Mouse (Mus musculus): ENCODE data around the gene Ptgis. TPM values are rescaled to one million over a fixed set of nuclear protein-coding genes. Genes with fewer than 3 reads are reported as not detected.

Ptgis gene
- polyA plus RNA-seq, 2 experiments = 31.2 to 37.7 TPM

GRCm38 (mm10) chr2:167156118-167156715, 84.2 kb downstream of the Ptgis start:
- DNase-seq (ENCODE audit: low spot score) (no peak), ATAC-seq (ENCODE audit: low FRiP score, low read depth) (no peak)
- Histone ChIP-seq H3K27me3 (ENCODE audit: control insufficient read depth, insufficient read depth, low read length) (no peaks in the 10 kb centered on the region), H3K4me2 (replicated peaks; ENCODE audit: low read depth, low read length, severe bottlenecking) (no peak overlapping the region), H3K9ac (ENCODE audit: low read depth, low read length, severe bottlenecking) (no peak overlapping the region), H3K4me1 (ENCODE audit: control insufficient read depth, insufficient read depth, low read length) (peaks cover 6% of the 10 kb centered on the region; the same call in 1 of the 2 replicates), H3K27ac (replicated peaks; ENCODE audit: low read depth, low read length) (no peak overlapping the region), H3K4me3 (replicated peaks; ENCODE audit: low read length) (no peak overlapping the region), H3K36me3 (ENCODE audit: control insufficient read depth, insufficient read depth, low read length) (no peaks in the 10 kb centered on the region), H3K9me3 (ENCODE audit: control insufficient read depth, low read length) (no peaks in the 10 kb centered on the region; the same call in 1 of the 2 replicates)
- 46% methylated on average over 9 of the region's 9 CpGs for WGBS
- no peak for TF ChIP-seq POLR2A (IDR thresholded peaks at IDR 0.05; ENCODE audit: borderline replicate concordance, extremely low read depth, insufficient read depth, insufficient read length)

GRCm38 (mm10) chr2:167155541-167155973, 84.8 kb downstream of the Ptgis start:
- Histone ChIP-seq H3K4me3 (replicated peaks; ENCODE audit: low read length) (no peak overlapping the region), H3K4me2 (replicated peaks; ENCODE audit: low read depth, low read length, severe bottlenecking) (no peak overlapping the region), H3K27me3 (ENCODE audit: control insufficient read depth, insufficient read depth, low read length) (no peaks in the 10 kb centered on the region), H3K4me1 (ENCODE audit: control insufficient read depth, insufficient read depth, low read length) (peaks cover 6% of the 10 kb centered on the region; the same call in 1 of the 2 replicates), H3K27ac (replicated peaks; ENCODE audit: low read depth, low read length) (no peak overlapping the region), H3K9me3 (ENCODE audit: control insufficient read depth, low read length) (no peaks in the 10 kb centered on the region), H3K36me3 (ENCODE audit: control insufficient read depth, insufficient read depth, low read length) (no peaks in the 10 kb centered on the region), H3K9ac (ENCODE audit: low read depth, low read length, severe bottlenecking) (no peak overlapping the region)
- ATAC-seq (ENCODE audit: low FRiP score, low read depth) = no peak
- WGBS = 56% methylated on average over 4 of the region's 4 CpGs
- no peak for DNase-seq (ENCODE audit: low spot score)
- no peak for TF ChIP-seq POLR2A (IDR thresholded peaks at IDR 0.05; ENCODE audit: borderline replicate concordance, extremely low read depth, insufficient read depth, insufficient read length)

GRCm38 (mm10) chr2:167150880-167151279, 89.5 kb downstream of the Ptgis start:
- DNase-seq (ENCODE audit: low spot score) = no peak

GRCm38 (mm10) chr2:167150135-167150534, 90.3 kb downstream of the Ptgis start:
- DNase-seq (ENCODE audit: low spot score) = no peak
- 0 out of 2 replicates have a peak, but pooled peaks cover 6% of the 10 kb centered on the region for H3K27me3 ChIP-seq (ENCODE audit: control insufficient read depth, insufficient read depth, low read length)
- no peak for TF ChIP-seq POLR2A (IDR thresholded peaks at IDR 0.05; ENCODE audit: borderline replicate concordance, extremely low read depth, insufficient read depth, insufficient read length)
- no peaks in the 10 kb centered on the region for H3K9me3 ChIP-seq (ENCODE audit: control insufficient read depth, low read length)
- WGBS = 91% methylated on average over 7 of the region's 7 CpGs
- H3K36me3 ChIP-seq (ENCODE audit: control insufficient read depth, insufficient read depth, low read length) = no peaks in the 10 kb centered on the region
- H3K4me1 ChIP-seq (ENCODE audit: control insufficient read depth, insufficient read depth, low read length) = no peaks in the 10 kb centered on the region
- no peak for ATAC-seq (ENCODE audit: low FRiP score, low read depth)
- H3K4me2 ChIP-seq (replicated peaks; ENCODE audit: low read depth, low read length, severe bottlenecking) = no peak overlapping the region
- H3K4me3 ChIP-seq (replicated peaks; ENCODE audit: low read length) = no peak overlapping the region
- H3K27ac ChIP-seq (replicated peaks; ENCODE audit: low read depth, low read length) = no peak overlapping the region
- H3K9ac ChIP-seq (ENCODE audit: low read depth, low read length, severe bottlenecking) = no peak overlapping the region

More at GRCm38 (mm10) chr2:167150880-167151279, 89.5 kb downstream of the Ptgis start:
- no peak overlapping the region for H3K9ac ChIP-seq (ENCODE audit: low read depth, low read length, severe bottlenecking)
- no peak for TF ChIP-seq POLR2A (IDR thresholded peaks at IDR 0.05; ENCODE audit: borderline replicate concordance, extremely low read depth, insufficient read depth, insufficient read length)
- H3K4me1 ChIP-seq (ENCODE audit: control insufficient read depth, insufficient read depth, low read length) = peaks cover 6% of the 10 kb centered on the region; the same call in 1 of the 2 replicates
- H3K4me2 ChIP-seq (replicated peaks; ENCODE audit: low read depth, low read length, severe bottlenecking) = no peak overlapping the region
- H3K4me3 ChIP-seq (replicated peaks; ENCODE audit: low read length) = no peak overlapping the region
- H3K27ac ChIP-seq (replicated peaks; ENCODE audit: low read depth, low read length) = no peak overlapping the region
- ATAC-seq (ENCODE audit: low FRiP score, low read depth) = no peak
- WGBS = 88% methylated on average over 6 of the region's 6 CpGs
- H3K36me3 ChIP-seq (ENCODE audit: control insufficient read depth, insufficient read depth, low read length) = no peaks in the 10 kb centered on the region
- no peaks in the 10 kb centered on the region for H3K27me3 ChIP-seq (ENCODE audit: control insufficient read depth, insufficient read depth, low read length)
- no peaks in the 10 kb centered on the region for H3K9me3 ChIP-seq (ENCODE audit: control insufficient read depth, low read length)

GRCm38 (mm10) chr2:167149035-167149434, 91.4 kb downstream of the Ptgis start:
- TF ChIP-seq POLR2A (IDR thresholded peaks at IDR 0.05; ENCODE audit: borderline replicate concordance, extremely low read depth, insufficient read depth, insufficient read length) = no peak
- H3K9me3 ChIP-seq (ENCODE audit: control insufficient read depth, low read length) = no peaks in the 10 kb centered on the region
- DNase-seq (ENCODE audit: low spot score) (no peak), ATAC-seq (ENCODE audit: low FRiP score, low read depth) (no peak)
- H3K36me3 ChIP-seq (ENCODE audit: control insufficient read depth, insufficient read depth, low read length) = no peaks in the 10 kb centered on the region
- H3K9ac ChIP-seq (ENCODE audit: low read depth, low read length, severe bottlenecking) = no peak overlapping the region
- H3K4me3 ChIP-seq (replicated peaks; ENCODE audit: low read length) = no peak overlapping the region
- no peaks in the 10 kb centered on the region; the same call in 1 of the 2 replicates for H3K4me1 ChIP-seq (ENCODE audit: control insufficient read depth, insufficient read depth, low read length)
- no peak overlapping the region for H3K4me2 ChIP-seq (replicated peaks; ENCODE audit: low read depth, low read length, severe bottlenecking)
- H3K27me3 ChIP-seq (ENCODE audit: control insufficient read depth, insufficient read depth, low read length) = peaks cover 10% of the 10 kb centered on the region; the same call in 1 of the 2 replicates
- 95% methylated on average over 6 of the region's 6 CpGs for WGBS
- H3K27ac ChIP-seq (replicated peaks; ENCODE audit: low read depth, low read length) = no peak overlapping the region

Data from limb, embryonic 14.5 days (tissue).